Mouse (Mus musculus): ENCODE measurements around the gene Gm3183.
"Not testable (repeated sequence)": the region's sequence is repeated elsewhere in the genome, so short reads cannot be mapped to it uniquely, and the experiment has no call there.

Gm3183 gene

DNA sequence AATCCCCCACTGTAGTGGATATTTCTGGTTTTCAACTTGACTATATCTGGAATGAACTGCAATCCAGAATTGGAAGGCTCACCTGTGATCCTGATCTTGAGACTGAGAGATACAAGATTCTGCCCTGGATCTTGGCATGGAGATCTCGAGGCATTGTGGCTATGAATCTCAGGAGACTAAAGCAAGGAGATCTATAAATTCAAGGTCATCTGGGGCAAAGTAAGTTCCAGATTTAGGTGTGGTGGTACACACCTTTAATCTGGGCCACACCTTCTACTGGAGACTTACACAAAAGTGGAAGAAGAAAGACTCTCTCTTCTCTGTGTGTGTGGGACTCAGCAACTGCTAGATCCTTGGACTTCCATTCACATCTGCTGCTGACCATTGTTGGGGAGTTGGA is at the start of gene Gm3183:
TSS of gene Gm3183 (plus strand) at position 301 of the 400 bp plus-strand sequence.
- not testable (repeated sequence) for DNase-seq (ENCODE audit: low spot score in 2 of 2)
